Mouse (Mus musculus) hindbrain, embryonic 14.5 days (tissue): ENCODE measurements at regions not wholly inside any gene's neighbourhood (a gene's known extent, or its start where the extent isn't known, plus 50 kb on each side); places are given as distances from the start of the nearest gene placed in this dataset.

ENCODE experiments used
- ATAC-seq: fragments of 200-750 bp; cut with Nextera tagmentation; 2 replicates; pipeline ENCODE4 v1.8.0; 2017; ENCODE audit warnings: moderate number of reproducible peaks, mild to moderate bottlenecking, moderate TSS enrichment, moderate library complexity; ENCODE audit not compliant: low FRiP score
- DNase-seq: peaks from one replicate; pipeline ENCODE4 v3.0.0-alpha.2; 2015; ENCODE audit warnings: low spot score
- H3K27ac ChIP-seq: fragments of 300-500 bp; sonication (generic); 2 replicates; pipeline ENCODE4 v1.5.1; 2014; ENCODE audit warnings: mild to moderate bottlenecking, moderate library complexity
- H3K27me3 ChIP-seq: fragments of 300-500 bp; sonication (generic); 2 replicates; pipeline ENCODE4 v1.6.1; 2014; ENCODE audit warnings: mild to moderate bottlenecking, low read length, mixed read lengths; ENCODE audit not compliant: control insufficient read depth, insufficient read depth
- H3K36me3 ChIP-seq: fragments of 300-500 bp; sonication (generic); replicated peaks from 2 replicates; pipeline ENCODE4 v1.6.1; 2014; ENCODE audit not compliant: control insufficient read depth, insufficient read depth
- H3K4me1 ChIP-seq: fragments of 300-500 bp; sonication (generic); replicated peaks from 2 replicates; pipeline ENCODE4 v1.6.1; 2014; ENCODE audit warnings: antibody characterized with exemption, low read length, mixed read lengths; ENCODE audit not compliant: control insufficient read depth, insufficient read depth
- H3K4me2 ChIP-seq: fragments of 300-500 bp; sonication (generic); replicated peaks from 2 replicates; pipeline ENCODE4 v1.6.1; 2014; ENCODE audit warnings: mild to moderate bottlenecking, moderate library complexity
- H3K4me3 ChIP-seq: fragments of 300-500 bp; sonication (generic); replicated peaks from 2 replicates; pipeline ENCODE4 v1.5.1; 2014; ENCODE audit warnings: mild to moderate bottlenecking, low read length
- H3K9ac ChIP-seq: fragments of 300-500 bp; sonication (generic); 2 replicates; pipeline ENCODE4 v1.6.1; 2014
- H3K9me3 ChIP-seq: fragments of 300-500 bp; sonication (generic); 2 replicates; pipeline ENCODE4 v1.6.1; 2016; ENCODE audit warnings: low read length; ENCODE audit not compliant: control insufficient read depth
- WGBS: fragments of 180-500 bp; shearing (Covaris S2); extraction: QIAGEN DNeasy Blood & Tissue Kit; methylation state at CpG from one replicate; pipeline ENCODE4 v1.1.7; 2014; 5-methylcytosine and 5-hydroxymethylcytosine counted together

DNA sequence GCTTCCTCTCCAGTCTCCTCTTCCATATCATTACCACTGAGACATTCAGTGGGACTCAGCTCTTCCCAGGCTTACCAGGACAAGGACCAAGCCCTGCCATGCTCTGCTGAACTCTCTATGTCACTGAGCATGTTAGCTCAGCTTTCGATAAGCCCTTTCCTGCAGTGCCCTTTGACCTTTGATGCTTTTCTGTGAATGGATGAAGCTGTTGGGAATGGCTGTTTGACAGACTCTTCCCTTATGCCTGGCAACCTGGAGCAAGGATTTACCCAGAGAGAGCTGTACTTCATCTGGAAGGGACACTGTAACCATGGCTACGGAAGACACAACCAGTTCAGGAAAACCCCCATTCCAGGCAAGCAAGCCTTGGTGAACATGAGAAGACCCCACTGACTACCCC is 172.8 kb downstream of the Shq1 start:
- Histone ChIP-seq H3K4me2 (no peak overlapping the region), H3K9ac (no peak overlapping the region), H3K27ac (no peak overlapping the region), H3K36me3 (no peaks in the 10 kb centered on the region), H3K27me3 (no peaks in the 10 kb centered on the region), H3K4me3 (no peak overlapping the region), H3K9me3 (no peaks in the 10 kb centered on the region), H3K4me1 (peaks cover 13% of the 10 kb centered on the region; the same call in 1 of the 2 replicates)
- DNase-seq (no peak), ATAC-seq (no peak)
- WGBS = 43% methylated on average over 2 of the region's 2 CpGs

GRCm38 (mm10) chr6:100496135-100496534 is 174.8 kb downstream of the Shq1 start:
- no peak overlapping the region for H3K4me3 ChIP-seq
- no peak for ATAC-seq
- no peak for DNase-seq
- H3K27ac ChIP-seq = no peak overlapping the region
- H3K36me3 ChIP-seq = no peaks in the 10 kb centered on the region
- no peaks in the 10 kb centered on the region for H3K4me1 ChIP-seq
- no peaks in the 10 kb centered on the region for H3K27me3 ChIP-seq
- H3K9me3 ChIP-seq = no peaks in the 10 kb centered on the region
- no peak overlapping the region for H3K4me2 ChIP-seq
- H3K9ac ChIP-seq = no peak overlapping the region

DNA sequence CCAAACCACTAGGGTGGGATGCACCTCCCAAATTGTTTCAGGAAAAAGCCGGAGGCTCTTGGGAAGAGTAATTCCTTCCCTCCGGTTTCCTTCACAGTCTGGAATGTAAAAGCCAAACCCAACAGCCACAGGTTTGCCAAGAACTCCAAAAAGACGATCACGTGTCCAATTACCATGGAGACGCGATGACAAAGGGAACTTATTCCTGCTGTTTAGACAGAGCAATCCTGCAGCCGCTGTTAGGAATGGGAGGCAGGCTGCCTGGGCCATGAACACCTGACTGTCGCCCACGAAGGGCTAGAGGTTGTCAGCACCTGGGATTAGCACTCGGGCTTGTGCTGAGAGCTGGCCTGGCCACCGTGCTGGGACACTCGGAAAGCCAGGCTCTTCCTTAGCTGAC is 175.8 kb downstream of the Shq1 start:
- H3K9ac ChIP-seq = no peak overlapping the region
- H3K4me1 ChIP-seq = no peaks in the 10 kb centered on the region
- H3K27me3 ChIP-seq = no peaks in the 10 kb centered on the region
- WGBS = 49% methylated on average over 12 of the region's 12 CpGs
- 0 out of 2 replicates have a peak overlapping the region, but pooled peaks have one; percentile 7 for H3K4me2 ChIP-seq
- peak; percentile 59 for DNase-seq
- no peak for ATAC-seq
- no peaks in the 10 kb centered on the region for H3K36me3 ChIP-seq
- H3K4me3 ChIP-seq = no peak overlapping the region
- H3K9me3 ChIP-seq = no peaks in the 10 kb centered on the region
- no peak overlapping the region for H3K27ac ChIP-seq

- Histone ChIP-seq H3K4me1 (no peaks in the 10 kb centered on the region), H3K27me3 (no peaks in the 10 kb centered on the region), H3K36me3 (no peaks in the 10 kb centered on the region), H3K27ac (no peak overlapping the region), H3K9me3 (no peaks in the 10 kb centered on the region), H3K9ac (no peak overlapping the region), H3K4me2 (no peak overlapping the region), H3K4me3 (no peak overlapping the region)
- WGBS = 87% methylated on average over 1 of the region's 1 CpGs
- ATAC-seq (no peak), DNase-seq (no peak)
Measured at GRCm38 (mm10) chr6:100493558-100493957, 177.4 kb downstream of the Shq1 start.

- DNase-seq = no peak
- Histone ChIP-seq H3K4me1 (no peaks in the 10 kb centered on the region), H3K9ac (no peak overlapping the region), H3K4me2 (no peak overlapping the region), H3K9me3 (no peaks in the 10 kb centered on the region), H3K4me3 (no peak overlapping the region), H3K27me3 (no peaks in the 10 kb centered on the region), H3K27ac (no peak overlapping the region), H3K36me3 (no peaks in the 10 kb centered on the region)
- WGBS = 94% methylated on average over 6 of the region's 6 CpGs
- ATAC-seq = no peak
Measured at GRCm38 (mm10) chr6:100491811-100492210, 179.1 kb downstream of the Shq1 start.

- WGBS = 97% methylated on average over 7 of the region's 7 CpGs
- no peaks in the 10 kb centered on the region for H3K4me1 ChIP-seq
Measured at GRCm38 (mm10) chr6:100490920-100491712, 179.8 kb downstream of the Shq1 start.

DNA sequence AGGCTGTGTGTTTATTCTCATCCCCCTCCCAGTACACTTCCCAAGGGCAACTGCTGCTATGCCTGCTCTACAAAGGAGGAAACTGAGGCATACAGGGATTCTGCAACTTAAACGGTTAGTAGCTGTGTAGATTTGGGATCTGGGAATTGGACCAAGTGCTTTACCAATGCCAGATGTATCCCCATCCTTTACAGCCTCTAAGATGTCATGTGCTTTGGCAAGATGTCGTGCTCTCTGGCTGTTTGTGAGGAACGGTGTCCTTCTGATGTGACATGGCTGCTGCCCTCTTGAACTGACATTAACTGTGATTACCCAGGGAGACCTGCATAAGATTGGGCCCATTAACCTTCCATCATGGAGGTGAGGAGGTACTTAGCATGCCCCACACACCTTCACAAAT is 187.1 kb downstream of the Shq1 start:
- H3K27ac ChIP-seq = no peak overlapping the region
- H3K9ac ChIP-seq = no peak overlapping the region
- peaks cover 16% of the 10 kb centered on the region for H3K9me3 ChIP-seq
- no peaks in the 10 kb centered on the region for H3K36me3 ChIP-seq
- 80% methylated on average over 3 of the region's 3 CpGs for WGBS
- no peak overlapping the region for H3K4me3 ChIP-seq
- H3K4me1 ChIP-seq = no peaks in the 10 kb centered on the region; the same call in 1 of the 2 replicates
- H3K4me2 ChIP-seq = no peak overlapping the region
- DNase-seq (no peak), ATAC-seq (no peak)
- no peaks in the 10 kb centered on the region; the same call in 1 of the 2 replicates for H3K27me3 ChIP-seq

More at GRCm38 (mm10) chr6:100490920-100491712, 179.8 kb downstream of the Shq1 start:
- Histone ChIP-seq H3K36me3 (no peaks in the 10 kb centered on the region), H3K9me3 (0 out of 2 replicates have a peak, but pooled peaks cover 1% of the 10 kb centered on the region), H3K9ac (no peak overlapping the region), H3K4me2 (no peak overlapping the region), H3K27ac (no peak overlapping the region), H3K27me3 (no peaks in the 10 kb centered on the region), H3K4me3 (no peak overlapping the region)
- DNase-seq = no peak
- no peak for ATAC-seq

- WGBS = 19% methylated on average over 14 of the region's 14 CpGs
- H3K9me3 ChIP-seq = peaks cover 16% of the 10 kb centered on the region
- no peak overlapping the region for H3K4me3 ChIP-seq
- no peaks in the 10 kb centered on the region; the same call in 1 of the 2 replicates for H3K4me1 ChIP-seq
- H3K9ac ChIP-seq = no peak overlapping the region
- H3K36me3 ChIP-seq = no peaks in the 10 kb centered on the region
- no peaks in the 10 kb centered on the region; the same call in 1 of the 2 replicates for H3K27me3 ChIP-seq
- no peak overlapping the region for H3K4me2 ChIP-seq
- DNase-seq (no peak), ATAC-seq (no peak)
- H3K27ac ChIP-seq = no peak overlapping the region
Measured at GRCm38 (mm10) chr6:100483084-100483810, 187.7 kb downstream of the Shq1 start.

DNA sequence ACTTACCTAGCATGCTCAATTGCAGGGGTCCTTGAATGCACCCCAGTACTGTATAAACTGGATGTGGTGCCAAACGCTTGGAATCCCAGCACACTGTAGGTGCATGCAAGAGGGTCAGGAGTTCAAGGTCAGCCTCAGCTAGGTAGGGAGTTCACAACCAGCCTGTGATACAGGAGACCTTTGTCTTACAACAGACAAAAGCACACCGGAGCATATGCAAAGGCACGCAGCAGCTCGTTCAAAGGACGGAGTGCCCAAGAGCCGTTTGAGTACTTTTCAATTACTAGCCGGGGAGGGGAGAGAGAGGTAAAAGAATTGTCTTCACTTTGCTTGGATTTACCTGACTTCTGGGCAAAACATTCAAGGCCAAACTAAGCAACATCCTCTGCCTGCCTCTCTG is 188.4 kb downstream of the Shq1 start:
- ATAC-seq = no peak
- Histone ChIP-seq H3K9me3 (peaks cover 16% of the 10 kb centered on the region), H3K9ac (no peak overlapping the region), H3K36me3 (no peaks in the 10 kb centered on the region), H3K4me3 (no peak overlapping the region), H3K27me3 (no peaks in the 10 kb centered on the region; the same call in 1 of the 2 replicates), H3K4me1 (no peaks in the 10 kb centered on the region; the same call in 1 of the 2 replicates), H3K27ac (no peak overlapping the region), H3K4me2 (no peak overlapping the region)
- WGBS = 29% methylated on average over 7 of the region's 7 CpGs
- no peak for DNase-seq
